ENCODE assay signal across 9 mouse cellular contexts in genomic region chr5:115076144-115076901, GRCm38 (mm10). TPM values are rescaled to one million over a fixed set of nuclear protein-coding genes. Genes with fewer than 3 reads are reported as not detected.
DNase-seq lines count a peak whose midpoint lies in the region; ATAC-seq and TF ChIP-seq lines count a peak whose summit lies in the region.
"Had no signal": no experiment of that assay in that cellular context is flagged by ENCODE, and none has a peak within 500 bp of the region (broad histone marks: within the 10 kb centered on the region; RNA-seq: fewer than 3 reads in every experiment).

No protein-coding gene starts in this region.

- peaks cover 12% of the 10 kb centered on the region for H3K36me3 ChIP-seq in forebrain, postnatal 0 days (ENCODE audit: insufficient read depth)
- H3K36me3 ChIP-seq in forebrain, embryonic 13.5 days (ENCODE audit: poor library complexity, severe bottlenecking): peaks cover 19% of the 10 kb centered on the region
- H3K36me3 ChIP-seq in lung, embryonic 14.5 days (ENCODE audit: insufficient read depth): peaks cover 23% of the 10 kb centered on the region; the same call in 1 of the 2 replicates
- peaks cover 14% of the 10 kb centered on the region for H3K36me3 ChIP-seq in small intestine, adult 2 months (ENCODE audit: control insufficient read depth, insufficient read depth, low read length)

- no peaks in the 10 kb centered on the region for H3K27me3 ChIP-seq in forebrain, postnatal 0 days (ENCODE audit: insufficient read depth, low read length)
- no peaks in the 10 kb centered on the region for H3K27me3 ChIP-seq in forebrain, embryonic 13.5 days
- no peaks in the 10 kb centered on the region for H3K27me3 ChIP-seq in lung, embryonic 14.5 days (ENCODE audit: insufficient read depth, low read length)
- no peaks in the 10 kb centered on the region for H3K27me3 ChIP-seq in small intestine, adult 2 months (ENCODE audit: control insufficient read depth, insufficient read depth, low read length)
- H3K27me3 ChIP-seq: limb, embryonic 13.5 days had no signal

- H3K27ac ChIP-seq in forebrain, postnatal 0 days (ENCODE audit: low read depth, low read length): no peak overlapping the region
- no peak overlapping the region for H3K27ac ChIP-seq in forebrain, embryonic 13.5 days
- no peak overlapping the region for H3K27ac ChIP-seq in bone marrow macrophage, adult 2 months (ENCODE audit: insufficient read depth, low read depth, low read length)
- H3K27ac ChIP-seq in lung, embryonic 14.5 days (ENCODE audit: low read depth): no peak overlapping the region
- peak overlapping the region; percentile 20; the same call in 1 of the 2 replicates for H3K27ac ChIP-seq in small intestine, adult 2 months (ENCODE audit: insufficient read depth, low read depth, low read length)
- H3K27ac ChIP-seq: limb, embryonic 13.5 days had no signal

- 59% methylated on average over 5 of the region's 5 CpGs for WGBS in forebrain, postnatal 0 days
- WGBS in forebrain, embryonic 13.5 days: 59% methylated on average over 5 of the region's 5 CpGs
- WGBS in lung, embryonic 14.5 days: 55% methylated on average over 5 of the region's 5 CpGs
- WGBS in small intestine, adult 2 months: 49% methylated on average over 5 of the region's 5 CpGs

- H3K4me2 ChIP-seq in forebrain, postnatal 0 days (ENCODE audit: low read depth): no peak overlapping the region
- no peak overlapping the region for H3K4me2 ChIP-seq in forebrain, embryonic 13.5 days
- no peak overlapping the region for H3K4me2 ChIP-seq in lung, embryonic 14.5 days
- H3K4me2 ChIP-seq: limb, embryonic 13.5 days had no signal

- no peaks in the 10 kb centered on the region for H3K9me3 ChIP-seq in forebrain, postnatal 0 days (ENCODE audit: low read length)
- no peaks in the 10 kb centered on the region for H3K9me3 ChIP-seq in forebrain, embryonic 13.5 days (replicated peaks)
- no peaks in the 10 kb centered on the region for H3K9me3 ChIP-seq in lung, embryonic 14.5 days (ENCODE audit: low read depth, low read length)
- H3K9me3 ChIP-seq: limb, embryonic 13.5 days had no signal

- DNase-seq in forebrain, postnatal 0 days: peak; percentile 71
- DNase-seq in CD4-positive, CD25-positive, alpha-beta regulatory T cell, adult 2 months (ENCODE audit: low read depth, low spot score): peak; percentile 78
- peak; percentile 67 to 87 for DNase-seq in kidney, postnatal 36 days
- peak; percentile 86 for DNase-seq in lung, embryonic 14.5 days

- no peak overlapping the region for H3K9ac ChIP-seq in forebrain, postnatal 0 days
- no peak overlapping the region for H3K9ac ChIP-seq in forebrain, embryonic 13.5 days
- no peak overlapping the region for H3K9ac ChIP-seq in lung, embryonic 14.5 days
- H3K9ac ChIP-seq: limb, embryonic 13.5 days had no signal

- no peaks in the 10 kb centered on the region for H3K4me1 ChIP-seq in forebrain, postnatal 0 days (ENCODE audit: insufficient read depth)
- H3K4me1 ChIP-seq in forebrain, embryonic 13.5 days: peaks cover 8% of the 10 kb centered on the region
- H3K4me1 ChIP-seq in bone marrow macrophage, adult 2 months (ENCODE audit: control insufficient read depth, insufficient read depth, low read length): peaks cover 14% of the 10 kb centered on the region
- H3K4me1 ChIP-seq in lung, embryonic 14.5 days (ENCODE audit: insufficient read depth): 0 out of 2 replicates have a peak, but pooled peaks cover under 1% of the 10 kb centered on the region
- H3K4me1 ChIP-seq in small intestine, adult 2 months (ENCODE audit: control insufficient read depth, insufficient read depth, insufficient read length, low read length): peaks cover 23% of the 10 kb centered on the region

- no peak overlapping the region for H3K4me3 ChIP-seq in forebrain, postnatal 0 days (ENCODE audit: low read depth, low read length)
- no peak overlapping the region for H3K4me3 ChIP-seq in forebrain, embryonic 13.5 days
- no peak overlapping the region for H3K4me3 ChIP-seq in bone marrow macrophage, adult 2 months (ENCODE audit: insufficient read depth, low read length)
- H3K4me3 ChIP-seq in lung, embryonic 14.5 days (ENCODE audit: low read depth, low read length): no peak overlapping the region
- no peak overlapping the region for H3K4me3 ChIP-seq in small intestine, adult 2 months (ENCODE audit: low read depth, low read length)
- H3K4me3 ChIP-seq: limb, embryonic 13.5 days had no signal

- TF ChIP-seq POLR2A in bone marrow macrophage, adult 2 months (IDR thresholded peaks at IDR 0.05; ENCODE audit: borderline replicate concordance, low read depth, low read length): no peak
- TF ChIP-seq POLR2A in small intestine, adult 2 months (IDR thresholded peaks at IDR 0.05; ENCODE audit: low read depth, low read length): no peak

- ATAC-seq in forebrain, postnatal 0 days: no peak
- no peak for ATAC-seq in forebrain, embryonic 13.5 days
- ATAC-seq in erythroblast, adult 5-6 weeks (replicated peaks; ENCODE audit: low FRiP score, poor library complexity, severe bottlenecking): peak; percentile 65
- no peak for ATAC-seq in lung, embryonic 14.5 days (ENCODE audit: insufficient read depth)

- TF ChIP-seq CTCF in forebrain, postnatal 0 days (IDR thresholded peaks at IDR 0.05; ENCODE audit: low read depth): peak; percentile 76
- 0 out of 2 replicates have a peak, but pooled peaks have one; percentile 2 for TF ChIP-seq CTCF in bone marrow macrophage, adult 2 months (IDR thresholded peaks at IDR 0.05; ENCODE audit: low read depth, low read length)
- peak; percentile 77 for TF ChIP-seq CTCF in lung, embryonic 14.5 days (IDR thresholded peaks at IDR 0.05; ENCODE audit: low read depth)
- peak; percentile 26; the same call in 1 of the 2 replicates for TF ChIP-seq CTCF in small intestine, adult 2 months (IDR thresholded peaks at IDR 0.05; ENCODE audit: extremely low read depth, insufficient read length, insufficient replicate concordance, low read depth, low read length)

RNA-seq across cellular contexts. Expression of gene Gm10401, which starts 21.8 kb away (rescaled TPM):
- total RNA-seq in forebrain, postnatal 0 days (2014; rRNA removed): not detected in 2 replicates
- 32.5 and 44.0 TPM in 2 replicates for polyA plus RNA-seq in forebrain, postnatal 0 days (2015; fragmentation: Nextera tagmentation; extraction: Ambion mirVana)
- polyA plus RNA-seq in forebrain, embryonic 13.5 days (2015; fragmentation: Nextera tagmentation; extraction: Ambion mirVana): 38.4 and 40.9 TPM in 2 replicates
- polyA plus RNA-seq in bone marrow macrophage, adult 2 months (2012; ENCODE audit: insufficient read depth, insufficient read length, missing spikeins): not detected in 2 replicates
- not detected in 2 replicates for total RNA-seq in erythroblast, adult 5-6 weeks (2015; ENCODE audit: low replicate concordance)
- total RNA-seq in erythroblast, adult 5-6 weeks (2017; ENCODE audit: low replicate concordance): 1.1 TPM in 1 of 2 replicates, not detected in the other
- polyA plus RNA-seq in lung, embryonic 14.5 days (2014; fragmentation: Nextera tagmentation; extraction: Ambion mirVana): 36.4 and 36.5 TPM in 2 replicates
- not detected in 2 replicates for polyA plus RNA-seq in small intestine, adult 2 months (2012; rRNA removed)

RNA-seq across cellular contexts. Expression of gene Acads, which starts 42.8 kb away (rescaled TPM):
- total RNA-seq in forebrain, postnatal 0 days (2014; rRNA removed): 11.8 and 13.9 TPM in 2 replicates
- 12.1 and 12.5 TPM in 2 replicates for polyA plus RNA-seq in forebrain, postnatal 0 days (2015; fragmentation: Nextera tagmentation; extraction: Ambion mirVana)
- polyA plus RNA-seq in forebrain, embryonic 13.5 days (2015; fragmentation: Nextera tagmentation; extraction: Ambion mirVana): 27.7 and 28.6 TPM in 2 replicates
- polyA plus RNA-seq in bone marrow macrophage, adult 2 months (2012; ENCODE audit: insufficient read depth, insufficient read length, missing spikeins): 22.3 and 22.7 TPM in 2 replicates
- 2.3 and 8.8 TPM in 2 replicates for total RNA-seq in erythroblast, adult 5-6 weeks (2015; ENCODE audit: low replicate concordance)
- 2.3 and 5.7 TPM in 2 replicates for total RNA-seq in erythroblast, adult 5-6 weeks (2017; ENCODE audit: low replicate concordance)
- polyA plus RNA-seq in lung, embryonic 14.5 days (2014; fragmentation: Nextera tagmentation; extraction: Ambion mirVana): 43.8 and 46.9 TPM in 2 replicates
- 63.3 and 95.9 TPM in 2 replicates for polyA plus RNA-seq in small intestine, adult 2 months (2012; rRNA removed)

RNA-seq across cellular contexts. Expression of gene Unc119b, which starts 58.5 kb away (rescaled TPM):
- total RNA-seq in forebrain, postnatal 0 days (2014; rRNA removed): 24.7 and 27.2 TPM in 2 replicates
- 17.4 and 20.3 TPM in 2 replicates for polyA plus RNA-seq in forebrain, postnatal 0 days (2015; fragmentation: Nextera tagmentation; extraction: Ambion mirVana)
- 44.8 and 49.9 TPM in 2 replicates for polyA plus RNA-seq in forebrain, embryonic 13.5 days (2015; fragmentation: Nextera tagmentation; extraction: Ambion mirVana)
- polyA plus RNA-seq in bone marrow macrophage, adult 2 months (2012; ENCODE audit: insufficient read depth, insufficient read length, missing spikeins): 5.2 and 6.1 TPM in 2 replicates
- 0.63 and 2.3 TPM in 2 replicates for total RNA-seq in erythroblast, adult 5-6 weeks (2015; ENCODE audit: low replicate concordance)
- 0.60 and 3.5 TPM in 2 replicates for total RNA-seq in erythroblast, adult 5-6 weeks (2017; ENCODE audit: low replicate concordance)
- polyA plus RNA-seq in lung, embryonic 14.5 days (2014; fragmentation: Nextera tagmentation; extraction: Ambion mirVana): 41.9 and 45.4 TPM in 2 replicates
- polyA plus RNA-seq in small intestine, adult 2 months (2012; rRNA removed): 16.9 and 26.5 TPM in 2 replicates

Comparison
In these comparisons a context has a peak if more than half of its experiments do, and no peak if none do; other contexts are left out.
1. CTCF ChIP-seq: peak in every context shown above with its lines; median percentile 77 in lung, embryonic 14.5 days; 76 in forebrain, postnatal 0 days; 26 in small intestine, adult 2 months; 2 in bone marrow macrophage, adult 2 months.
2. RNA of gene Gm10401, which starts 21.8 kb away (polyA plus RNA-seq): 32.5 to 44.0 TPM in forebrain, postnatal 0 days, 38.4 to 40.9 TPM in forebrain, embryonic 13.5 days and 36.4 to 36.5 TPM in lung, embryonic 14.5 days; not detected in bone marrow macrophage, adult 2 months and not detected in small intestine, adult 2 months; every median in the first group is over 10 times any median in the second.
3. Peak in every context shown above with its lines, with median percentiles within 50 percentile points of each other: DNase-seq.